Mouse (Mus musculus) thymus, adult 2 months (tissue): Measurements from ENCODE around the gene Cyp2d10. TPM values are rescaled to one million over a fixed set of nuclear protein-coding genes. Genes with fewer than 3 reads are reported as not detected.
"Not testable (repeated sequence)": the region's sequence is repeated elsewhere in the genome, so short reads cannot be mapped to it uniquely, and the experiment has no call there.

Source experiments
- DNase-seq: peaks from one replicate; pipeline ENCODE4 v3.0.0; 2021
- H3K27ac ChIP-seq: fragments of 200-500 bp; 2 replicates; pipeline ENCODE4 v1.5.1; 2012; ENCODE audit warnings: low read length, control low read depth; ENCODE audit not compliant: control insufficient read depth, insufficient read depth
- H3K27me3 ChIP-seq: fragments of 200-500 bp; 2 replicates; pipeline ENCODE4 v1.6.1; 2012; ENCODE audit warnings: mild to moderate bottlenecking, low read length, moderate library complexity, mixed read lengths; ENCODE audit not compliant: control insufficient read depth, insufficient read depth
- H3K36me3 ChIP-seq: fragments of 200-500 bp; 2 replicates; pipeline ENCODE4 v1.6.1; 2012; ENCODE audit warnings: mild to moderate bottlenecking, low read length, moderate library complexity; ENCODE audit not compliant: control insufficient read depth, insufficient read depth
- H3K4me1 ChIP-seq: fragments of 200-500 bp; replicated peaks from 2 replicates; pipeline ENCODE4 v1.6.1; 2012; ENCODE audit warnings: low read length; ENCODE audit not compliant: control insufficient read depth, insufficient read depth
- H3K4me3 ChIP-seq: fragments of 200-500 bp; 2 replicates; pipeline ENCODE4 v1.5.1; 2012; ENCODE audit warnings: mild to moderate bottlenecking, low read length, control low read depth, moderate library complexity; ENCODE audit not compliant: control insufficient read depth, insufficient read depth
- CTCF ChIP-seq: fragments of 200-500 bp; IDR thresholded peaks from 2 replicates; pipeline ENCODE4 v1.5.1; 2012; ENCODE audit warnings: mild to moderate bottlenecking, control low read depth, low read length, moderate library complexity, borderline replicate concordance; ENCODE audit not compliant: control insufficient read depth, poor library complexity, insufficient read depth; ENCODE audit errors: extremely low read depth
- POLR2A ChIP-seq: fragments of 200-500 bp; IDR thresholded peaks from 2 replicates; pipeline ENCODE4 v1.6.1; 2012; ENCODE audit warnings: mild to moderate bottlenecking, low read length, control low read depth, moderate library complexity; ENCODE audit not compliant: control insufficient read depth, poor library complexity, insufficient read depth; ENCODE audit errors: extremely low read depth
- WGBS: fragments of 180-500 bp; shearing (Covaris S2); methylation state at CpG from one replicate; pipeline ENCODE4 v1.1.7; 2018; 5-methylcytosine and 5-hydroxymethylcytosine counted together
- polyA plus RNA-seq: library from polyadenylated mRNA; depleted of rRNA; stranded (reverse); fragments of >200 nt; gene quantifications from 2 replicates; pipeline ENCODE4 v1.2.3, GENCODE M21; 2012

The Cyp2d10 gene
- polyA plus RNA-seq, 1 experiment, result 0.28 TPM

GRCm38 (mm10) chr15:82368146-82368545 lies 38.8 kb downstream of the Cyp2d10 start:
- TF ChIP-seq POLR2A (no peak), CTCF (no peak)
- H3K27me3 ChIP-seq, result no peaks in the 10 kb centered on the region
- H3K4me3 ChIP-seq, result no peak overlapping the region
- DNase-seq, result no peak
- 96% methylated on average over 4 of the region's 4 CpGs for WGBS
- H3K27ac ChIP-seq, result no peak overlapping the region
- H3K36me3 ChIP-seq, result no peaks in the 10 kb centered on the region
- H3K4me1 ChIP-seq, result no peaks in the 10 kb centered on the region

- Histone ChIP-seq H3K27ac (peak overlapping the region; percentile 86), H3K4me3 (peak overlapping the region; percentile 45)
- not testable (repeated sequence) for H3K4me1 ChIP-seq, H3K27me3 ChIP-seq, H3K36me3 ChIP-seq, DNase-seq
- 4% methylated on average over 6 of the region's 9 CpGs for WGBS
These were observed 42.4 kb downstream of the Cyp2d10 start for GRCm38 (mm10) chr15:82364561-82364960.

GRCm38 (mm10) chr15:82363801-82364200 lies 43.2 kb downstream of the Cyp2d10 start:
- not testable (repeated sequence) for H3K27me3 ChIP-seq, H3K27ac ChIP-seq, H3K4me3 ChIP-seq, H3K36me3 ChIP-seq, H3K4me1 ChIP-seq, DNase-seq
- WGBS, result 53% methylated on average over 9 of the region's 12 CpGs

GRCm38 (mm10) chr15:82362234-82362633 lies 44.8 kb downstream of the Cyp2d10 start:
- H3K27ac ChIP-seq, result no peak overlapping the region
- no peaks in the 10 kb centered on the region for H3K27me3 ChIP-seq
- 93% methylated on average over 4 of the region's 4 CpGs for WGBS
- peaks cover 8% of the 10 kb centered on the region for H3K4me1 ChIP-seq
- TF ChIP-seq CTCF (no peak), POLR2A (no peak)
- no peak overlapping the region for H3K4me3 ChIP-seq
- H3K36me3 ChIP-seq, result no peaks in the 10 kb centered on the region
- DNase-seq, result no peak

GRCm38 (mm10) chr15:82361459-82362018 lies 45.5 kb downstream of the Cyp2d10 start:
- peak overlapping the region; percentile 3 for H3K27ac ChIP-seq
- H3K4me3 ChIP-seq, result no peak overlapping the region
- no peak for TF ChIP-seq CTCF
- no peak for TF ChIP-seq POLR2A
- H3K36me3 ChIP-seq, result no peaks in the 10 kb centered on the region
- DNase-seq, result peak; percentile 38
- H3K27me3 ChIP-seq, result no peaks in the 10 kb centered on the region
- 70% methylated on average over 11 of the region's 11 CpGs for WGBS
- H3K4me1 ChIP-seq, result peaks cover 8% of the 10 kb centered on the region

GRCm38 (mm10) chr15:82358431-82359260 lies 48.3 kb downstream of the Cyp2d10 start:
- no peak for DNase-seq
- H3K36me3 ChIP-seq, result no peaks in the 10 kb centered on the region
- no peak overlapping the region for H3K27ac ChIP-seq
- H3K27me3 ChIP-seq, result no peaks in the 10 kb centered on the region
- no peak overlapping the region for H3K4me3 ChIP-seq
- TF ChIP-seq CTCF, result no peak
- TF ChIP-seq POLR2A, result no peak
- WGBS, result 80% methylated on average over 22 of the region's 22 CpGs
- peaks cover 12% of the 10 kb centered on the region for H3K4me1 ChIP-seq
